Mouse (Mus musculus) cerebellum, adult 8-10 months (tissue): ENCODE results near the gene Ube2n.
"Not testable (repeated sequence)": the region's sequence is repeated elsewhere in the genome, so short reads cannot be mapped to it uniquely, and the experiment has no call there.

Source experiments
- DNase-seq: peaks from one replicate; pipeline ENCODE4 v3.0.0; 2022

The Ube2n gene

GRCm38 (mm10) chr10:95525871-95526270 lies 10.9 kb downstream of the Ube2n start:
- DNase-seq: no peak

- no peak for DNase-seq
Observed at GRCm38 (mm10) chr10:95526495-95527122, 11.7 kb downstream of the Ube2n start.

- DNase-seq: no peak
Observed at GRCm38 (mm10) chr10:95530551-95531121, 15.7 kb downstream of the Ube2n start.

GRCm38 (mm10) chr10:95532916-95533315 lies 18.0 kb downstream of the Ube2n start:
- no peak for DNase-seq

GRCm38 (mm10) chr10:95533382-95533781 lies 18.4 kb downstream of the Ube2n start:
- no peak for DNase-seq

GRCm38 (mm10) chr10:95535399-95536221 lies 20.7 kb downstream of the Ube2n start:
- no peak for DNase-seq

GRCm38 (mm10) chr10:95536222-95536541 lies 21.2 kb downstream of the Ube2n start:
- DNase-seq: no peak

GRCm38 (mm10) chr10:95539260-95539659 lies 24.3 kb downstream of the Ube2n start:
- no peak for DNase-seq

GRCm38 (mm10) chr10:95539841-95540240 lies 24.9 kb downstream of the Ube2n start:
- DNase-seq: no peak

- DNase-seq: no peak
Observed at GRCm38 (mm10) chr10:95542916-95543315, 28.0 kb downstream of the Ube2n start.

- no peak for DNase-seq
Observed at GRCm38 (mm10) chr10:95543377-95543776, 28.4 kb downstream of the Ube2n start.

- DNase-seq: no peak
Observed at GRCm38 (mm10) chr10:95544004-95544403, 29.1 kb downstream of the Ube2n start.

- no peak for DNase-seq
Observed at GRCm38 (mm10) chr10:95544651-95545050, 29.7 kb downstream of the Ube2n start.

- no peak for DNase-seq
Observed at GRCm38 (mm10) chr10:95545051-95545450, 30.1 kb downstream of the Ube2n start.

GRCm38 (mm10) chr10:95546178-95546577 lies 31.2 kb downstream of the Ube2n start:
- no peak for DNase-seq

GRCm38 (mm10) chr10:95548154-95548826 lies 33.3 kb downstream of the Ube2n start:
- DNase-seq: no peak

- DNase-seq: not testable (repeated sequence)
Observed at GRCm38 (mm10) chr10:95549080-95549479, 34.1 kb downstream of the Ube2n start.

GRCm38 (mm10) chr10:95550506-95550905 lies 35.6 kb downstream of the Ube2n start:
- no peak for DNase-seq

GRCm38 (mm10) chr10:95551752-95552151 lies 36.8 kb downstream of the Ube2n start:
- DNase-seq: no peak

GRCm38 (mm10) chr10:95552326-95552725 lies 37.4 kb downstream of the Ube2n start:
- no peak for DNase-seq

- no peak for DNase-seq
Observed at GRCm38 (mm10) chr10:95555866-95556265, 40.9 kb downstream of the Ube2n start.

GRCm38 (mm10) chr10:95557337-95557828 lies 42.4 kb downstream of the Ube2n start:
- DNase-seq: no peak

- no peak for DNase-seq
Observed at GRCm38 (mm10) chr10:95559426-95559825, 44.5 kb downstream of the Ube2n start.
